Mouse (Mus musculus): ENCODE data around the gene Fancl.
"Not testable (repeated sequence)": the region's sequence is repeated elsewhere in the genome, so short reads cannot be mapped to it uniquely, and the experiment has no call there.

- TF ChIP-seq POLR2A (IDR thresholded peaks at IDR 0.05; ENCODE audit: low read depth, low read length); CTCF (IDR thresholded peaks at IDR 0.05; ENCODE audit: borderline replicate concordance, insufficient read depth, low read length): not testable (repeated sequence)
These were observed 14.0 kb upstream of the Fancl start for GRCm38 (mm10) chr11:26371980-26372379.
